Mouse (Mus musculus) G1E (cell line): ENCODE data around the gene Sowahd.

Experiments used
- CTCF ChIP-seq: IDR thresholded peaks from 2 replicates; pipeline ENCODE4 v1.5.1; 2012; ENCODE audit warnings: low read depth, low read length, inconsistent platforms, mixed read lengths
- GATA1 ChIP-seq: IDR thresholded peaks from 2 replicates; pipeline ENCODE4 v1.6.1; 2012; ENCODE audit warnings: borderline replicate concordance, low read length, inconsistent platforms, mixed read lengths
- GATA2 ChIP-seq: IDR thresholded peaks from 2 replicates; pipeline ENCODE4 v1.6.1; 2012; ENCODE audit warnings: low read depth, low read length, inconsistent platforms, borderline replicate concordance
- POLR2AphosphoS5 ChIP-seq: IDR thresholded peaks from 2 replicates; pipeline ENCODE4 v1.6.1; 2012; ENCODE audit warnings: low read depth, low read length, inconsistent platforms; ENCODE audit not compliant: insufficient replicate concordance
- TAL1 ChIP-seq: conservative IDR thresholded peaks from 2 replicates; pipeline ENCODE4 v1.6.1; 2012; ENCODE audit warnings: low read depth, low read length, inconsistent platforms, mixed read lengths

DNA sequence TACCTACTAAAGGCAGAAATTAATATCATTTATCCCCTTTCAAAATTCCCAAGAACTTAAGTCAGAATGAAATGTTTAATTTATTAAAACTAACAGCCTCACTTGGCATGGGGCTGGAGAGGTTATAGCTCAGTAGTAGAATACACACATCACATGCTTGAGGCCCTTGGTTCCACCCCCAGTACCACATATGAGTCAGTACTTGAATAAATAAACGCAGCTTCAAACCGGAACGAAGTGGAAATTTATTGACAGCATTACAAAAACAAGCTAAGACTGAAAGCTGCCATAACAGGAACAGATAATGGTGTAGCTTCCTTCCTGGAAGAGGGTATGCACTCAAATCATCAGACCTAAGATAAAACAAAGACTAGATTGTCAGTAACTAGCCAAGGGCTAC lies 42.8 kb downstream of the Sowahd start:
- TF ChIP-seq GATA1, result no peak
- no peak for TF ChIP-seq GATA2
- TF ChIP-seq CTCF, result no peak
- no peak for TF ChIP-seq TAL1
- no peak for TF ChIP-seq POLR2AphosphoS5
